Mouse (Mus musculus) retina, adult 2 months (tissue): ENCODE measurements at regions not wholly inside any gene's neighbourhood (a gene's known extent, or its start where the extent isn't known, plus 50 kb on each side); places are given as distances from the start of the nearest gene placed in this dataset.

Source experiments
- DNase-seq: peaks from one replicate; pipeline ENCODE4 v3.0.0-alpha.2; 2012; ENCODE audit warnings: low read depth, low spot score

DNA sequence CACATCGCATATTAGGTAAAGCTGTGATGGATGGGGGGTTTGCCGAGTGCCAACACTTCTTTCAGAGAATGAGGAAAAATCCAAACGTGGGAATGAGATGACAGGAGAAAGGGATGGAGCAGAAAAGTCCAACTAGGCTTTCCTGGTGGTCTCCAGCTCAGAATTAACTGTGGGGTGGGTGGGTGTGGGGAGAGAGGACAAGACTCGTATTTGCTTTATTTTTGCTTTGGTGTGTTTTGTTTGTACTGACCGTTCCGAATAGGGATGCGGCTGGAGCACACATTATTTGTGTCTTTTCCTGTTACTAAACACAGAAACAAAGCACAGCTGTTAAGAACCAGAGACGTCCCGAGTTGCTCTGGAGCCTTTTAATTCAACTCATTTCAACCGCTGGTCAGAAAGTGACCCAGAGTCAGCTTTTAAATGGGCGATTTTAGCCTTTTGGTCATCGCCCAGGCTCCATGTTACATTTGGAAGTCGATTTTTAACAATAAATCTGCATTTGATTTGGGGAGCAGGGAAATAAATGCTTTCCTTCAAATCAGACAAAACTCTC is 136.7 kb downstream of the Gm10295 start:
- no peak for DNase-seq

DNA sequence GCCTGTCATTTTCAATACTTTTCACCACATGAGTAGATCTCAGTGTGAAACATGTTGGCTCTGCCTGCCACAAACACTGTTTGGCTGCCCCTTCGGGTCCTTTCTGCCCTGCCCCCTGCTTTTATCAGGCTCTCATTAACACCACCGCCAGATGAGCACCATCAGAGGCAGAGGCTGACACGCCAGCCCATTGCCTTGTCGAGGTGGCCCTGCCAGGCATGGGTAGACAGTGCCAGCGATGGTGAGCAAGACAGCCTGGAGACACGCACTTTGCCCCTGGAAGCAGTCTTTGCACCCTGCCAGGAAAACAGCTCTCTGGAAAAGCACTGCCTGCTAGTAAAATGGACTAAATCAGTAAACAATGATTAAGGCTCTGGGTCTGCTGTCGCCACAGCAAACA is 158.2 kb downstream of the Gm10295 start:
- DNase-seq = no peak

DNA sequence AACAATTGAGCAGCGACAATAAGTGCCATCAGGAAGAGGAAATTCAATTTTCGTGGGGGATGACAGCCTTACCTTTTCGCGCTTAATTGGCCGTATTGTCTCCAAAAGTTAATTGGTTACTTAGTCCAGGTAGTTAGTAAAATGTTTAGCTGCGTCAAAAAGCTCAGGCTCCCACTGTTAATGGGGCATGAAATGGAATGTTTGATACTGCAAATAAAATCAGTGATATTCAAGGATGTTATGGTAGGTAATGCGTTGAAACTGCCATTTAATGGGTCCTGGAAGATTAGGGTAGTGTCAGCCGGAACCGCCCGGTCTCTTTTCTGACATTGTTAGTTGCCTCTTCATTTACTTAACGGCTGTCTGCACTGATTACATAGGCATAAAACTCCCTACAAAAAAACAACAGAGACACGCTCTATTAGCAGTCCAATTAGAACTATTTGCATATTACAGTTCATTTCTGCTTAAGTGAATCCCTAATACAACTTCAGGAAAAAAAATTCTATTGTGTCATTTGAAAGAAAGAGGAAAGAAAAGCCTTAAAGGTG is 161.0 kb downstream of the Gm10295 start:
- no peak for DNase-seq

DNA sequence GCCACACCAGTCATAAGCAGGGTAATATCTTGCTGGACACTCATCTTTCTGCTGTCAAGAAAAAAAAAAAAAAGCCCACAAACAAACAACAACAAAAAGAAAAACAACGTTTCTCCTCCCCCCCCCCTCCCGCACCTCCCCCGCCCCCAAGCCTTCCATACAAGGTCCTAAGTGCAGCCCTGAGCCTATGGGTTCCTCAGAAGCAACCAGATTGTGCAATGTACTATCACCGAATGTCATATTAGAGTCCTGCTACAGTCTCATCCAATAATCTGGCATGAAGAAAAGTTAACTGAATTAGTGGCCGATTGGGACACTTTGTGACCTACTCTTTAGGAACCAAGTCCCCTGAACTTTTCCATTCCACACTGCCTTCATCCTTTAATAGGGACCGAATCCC is 161.5 kb downstream of the Gm10295 start:
- DNase-seq = no peak

DNA sequence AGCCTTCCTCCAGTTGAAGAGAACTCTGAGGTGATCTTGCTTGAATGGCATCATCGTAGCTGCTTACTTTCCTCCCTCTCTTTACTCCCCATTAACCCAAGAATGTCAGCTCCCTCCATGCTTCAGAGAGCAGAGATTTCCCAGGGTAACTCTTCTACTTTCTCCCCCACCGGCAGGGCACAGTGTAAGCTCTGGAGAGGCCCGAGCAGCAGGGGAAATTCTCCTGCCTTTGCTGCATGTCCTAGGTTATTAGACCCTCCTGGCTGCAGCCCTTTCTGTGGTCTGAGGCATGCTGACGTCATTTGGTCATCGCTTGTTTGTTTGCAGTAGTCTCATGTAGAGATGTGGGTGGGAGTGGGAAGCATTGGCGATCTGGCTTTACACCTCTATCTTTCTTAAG is 163.2 kb downstream of the Gm10295 start:
- DNase-seq = no peak

DNA sequence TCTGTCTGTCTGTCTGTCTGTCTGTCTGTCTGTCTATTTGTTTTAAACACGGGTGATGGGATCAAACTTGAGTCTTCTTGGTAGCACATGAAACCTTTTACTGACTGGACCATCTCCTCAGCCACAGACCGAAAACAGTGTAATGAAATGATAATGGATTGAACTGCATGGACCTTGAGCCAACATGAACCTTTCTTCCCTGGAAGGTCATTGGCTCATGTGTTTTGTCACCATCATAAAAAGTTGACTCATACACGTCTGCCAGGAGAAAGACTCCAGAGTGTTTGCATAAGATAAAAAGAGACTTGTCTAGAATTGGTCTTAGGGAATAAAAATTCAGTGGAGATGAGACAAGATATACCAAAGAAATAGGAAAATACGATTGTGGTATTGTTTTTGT is 176.4 kb downstream of the Gm10295 start:
- no peak for DNase-seq

DNA sequence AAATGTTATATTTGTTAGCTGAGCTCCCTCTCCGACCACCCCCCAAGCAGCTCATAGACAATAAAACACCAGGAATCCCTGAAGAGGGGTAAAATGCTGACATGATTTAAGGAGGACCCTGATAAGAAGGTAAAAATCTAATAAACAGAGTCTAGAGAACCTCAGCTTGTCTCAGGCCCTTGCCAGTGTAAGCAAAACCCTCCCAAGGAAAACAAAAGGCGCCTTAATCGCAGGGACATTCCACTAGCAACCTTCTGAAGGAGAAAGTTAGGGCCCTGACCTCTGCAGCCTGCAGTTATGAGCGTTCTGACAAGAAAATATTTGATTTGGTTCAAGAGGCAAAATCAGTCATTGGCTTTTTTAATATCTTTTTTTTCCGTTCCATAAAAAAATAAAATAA is 212.2 kb downstream of the Gm10295 start:
- DNase-seq = no peak

DNA sequence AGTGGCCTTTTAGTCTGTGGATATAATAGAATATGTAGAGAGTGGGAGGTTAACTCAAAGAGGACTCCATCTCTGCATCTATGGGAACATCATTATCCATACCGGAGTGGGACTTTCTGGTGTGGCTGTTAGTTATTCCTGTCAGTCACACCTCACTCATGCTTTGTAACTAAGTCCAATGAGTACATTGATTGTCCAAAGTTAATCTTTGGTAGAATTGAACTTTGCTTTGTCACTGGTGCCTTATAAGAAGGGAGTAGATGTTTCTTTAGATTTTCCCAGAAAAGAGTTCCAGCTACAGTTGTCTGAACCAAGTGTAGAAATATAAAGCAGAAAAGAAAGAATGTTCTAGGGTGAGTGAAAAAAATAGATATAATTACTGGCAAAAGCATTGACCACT is 221.3 kb downstream of the Gm10295 start:
- no peak for DNase-seq

DNA sequence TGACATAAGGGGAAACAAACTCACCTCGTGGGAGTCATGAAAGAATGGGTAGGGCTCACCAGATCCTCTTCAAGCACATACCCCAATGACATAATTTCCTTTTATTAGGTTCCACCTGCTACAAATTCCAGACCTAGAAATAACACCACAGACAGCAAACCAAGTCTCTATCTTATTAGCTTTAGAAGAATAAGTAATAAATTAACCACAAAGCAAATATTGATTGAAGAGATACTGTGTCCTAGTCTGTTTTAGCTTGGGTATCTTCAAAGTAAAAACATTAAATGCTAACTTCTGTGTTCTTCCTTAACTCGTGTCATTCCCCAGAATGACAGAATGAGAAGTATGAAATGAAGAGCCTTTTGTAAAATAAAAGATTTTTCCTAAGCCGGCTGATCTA is 222.4 kb downstream of the Gm10295 start:
- DNase-seq = no peak

DNA sequence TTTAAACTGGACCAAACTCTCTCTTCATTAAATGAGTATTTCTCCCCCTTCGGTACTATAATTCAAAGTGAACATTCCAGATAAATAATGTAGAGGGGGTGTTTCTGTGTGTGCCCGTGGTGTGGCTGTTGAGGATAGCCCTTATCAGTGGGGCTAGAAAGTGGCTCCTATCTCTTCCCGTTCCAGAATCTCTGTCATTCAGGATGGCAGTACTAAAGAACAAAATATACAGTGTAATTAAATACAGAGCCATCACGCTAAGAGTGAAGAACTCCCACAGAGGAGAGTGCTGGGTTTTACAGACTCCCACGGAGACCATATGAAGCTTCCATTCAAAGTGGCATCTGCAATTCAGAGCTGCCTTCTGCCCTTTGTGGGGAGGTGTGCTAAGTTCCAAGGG is 229.8 kb downstream of the Gm10295 start:
- no peak for DNase-seq

DNA sequence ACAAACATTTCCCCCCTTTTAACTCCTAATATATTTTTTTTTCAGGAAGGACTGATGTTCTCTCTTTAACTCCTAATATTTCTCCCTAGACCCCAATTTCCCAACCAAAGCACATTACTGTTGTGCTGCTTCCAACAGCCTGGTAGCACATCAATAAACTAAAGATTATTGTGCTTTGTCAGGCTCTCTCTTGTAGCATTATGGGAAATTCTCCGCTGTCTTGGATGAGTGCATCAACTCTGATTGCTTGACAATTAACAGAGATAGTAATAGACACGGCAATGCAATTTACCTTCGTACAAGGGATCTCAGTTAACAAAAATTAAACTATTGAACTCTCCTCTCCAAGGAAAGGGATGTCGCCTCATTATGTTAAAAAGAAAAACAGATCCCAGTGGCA is 230.3 kb downstream of the Gm10295 start:
- DNase-seq = no peak

DNA sequence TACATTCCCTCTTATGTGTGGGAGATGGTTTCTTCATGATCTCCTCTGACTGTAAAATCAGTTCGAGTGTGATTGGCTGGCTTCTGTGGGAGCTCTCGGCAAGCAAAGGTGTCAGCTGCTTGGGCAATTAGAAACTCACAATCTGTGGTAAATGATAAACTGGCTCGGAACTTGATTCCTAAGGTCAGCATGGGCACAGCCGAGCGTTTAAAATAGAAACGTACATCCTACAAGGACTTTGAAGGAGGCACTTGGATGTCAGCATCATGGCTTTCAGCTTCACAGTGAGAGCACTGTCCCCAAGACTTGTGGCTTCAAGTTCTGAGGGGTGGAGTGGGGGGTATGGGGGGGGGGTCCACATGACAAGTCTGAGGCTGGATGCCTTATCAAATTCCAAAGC is 231.3 kb downstream of the Gm10295 start:
- DNase-seq = no peak

DNA sequence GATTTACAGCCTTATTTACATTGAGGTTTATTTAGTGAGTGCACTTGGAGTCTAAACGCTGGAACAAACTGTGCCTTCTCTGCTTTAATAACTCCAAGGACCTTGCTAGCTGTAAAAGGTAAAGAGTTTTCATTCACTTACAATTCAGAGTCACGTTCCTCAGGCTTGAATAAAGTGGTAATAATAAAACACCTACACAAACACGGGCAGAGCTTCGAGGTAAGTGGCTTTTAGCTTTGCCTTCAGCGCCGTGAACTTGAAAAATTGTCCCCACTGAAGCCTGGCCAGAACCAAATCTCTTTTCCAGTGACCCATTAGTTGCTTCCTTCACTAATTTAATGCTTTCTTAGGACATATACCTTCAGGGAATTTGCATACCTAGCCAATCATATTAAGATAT is 244.2 kb downstream of the Gm10295 start:
- no peak for DNase-seq

DNA sequence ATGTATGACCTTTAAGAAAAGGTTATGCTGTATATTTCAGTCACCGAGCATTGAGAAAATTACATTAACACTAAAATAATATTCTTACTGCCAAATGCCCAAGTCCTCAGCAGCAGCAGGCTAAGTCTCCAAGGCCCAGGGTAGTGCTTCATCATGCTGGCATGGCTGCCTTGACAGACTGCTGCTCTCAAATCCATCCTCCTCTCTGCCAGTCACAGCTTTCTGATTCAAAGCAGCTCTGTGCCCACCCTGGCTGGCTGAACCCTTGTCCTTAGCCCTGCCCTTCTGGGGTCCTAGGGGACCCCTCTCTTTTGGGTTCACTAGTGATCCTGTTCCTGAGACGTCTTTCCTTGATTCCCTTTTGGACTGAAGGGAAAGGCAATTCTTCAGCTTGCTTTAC is 251.0 kb downstream of the Gm10295 start:
- DNase-seq = no peak

DNA sequence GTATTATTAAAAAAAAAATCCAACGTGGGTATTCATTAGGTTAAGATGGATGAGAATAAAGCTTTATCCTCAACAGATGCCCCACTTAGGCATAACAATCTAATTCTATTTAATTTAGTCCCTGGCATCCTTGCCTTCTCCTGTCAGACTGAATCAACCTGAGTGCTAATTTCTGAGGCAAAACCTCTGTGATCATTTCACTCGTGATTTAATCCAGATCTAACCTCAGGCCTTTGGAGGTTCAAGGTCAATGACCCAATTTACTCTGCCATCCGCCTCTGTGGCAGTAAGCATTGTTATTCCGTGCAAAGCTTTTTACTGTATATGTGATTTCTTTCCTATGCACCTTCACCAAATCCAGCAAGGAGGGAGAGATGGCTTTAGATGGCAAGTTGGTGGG is 253.0 kb downstream of the Gm10295 start:
- DNase-seq = peak; percentile 13

DNA sequence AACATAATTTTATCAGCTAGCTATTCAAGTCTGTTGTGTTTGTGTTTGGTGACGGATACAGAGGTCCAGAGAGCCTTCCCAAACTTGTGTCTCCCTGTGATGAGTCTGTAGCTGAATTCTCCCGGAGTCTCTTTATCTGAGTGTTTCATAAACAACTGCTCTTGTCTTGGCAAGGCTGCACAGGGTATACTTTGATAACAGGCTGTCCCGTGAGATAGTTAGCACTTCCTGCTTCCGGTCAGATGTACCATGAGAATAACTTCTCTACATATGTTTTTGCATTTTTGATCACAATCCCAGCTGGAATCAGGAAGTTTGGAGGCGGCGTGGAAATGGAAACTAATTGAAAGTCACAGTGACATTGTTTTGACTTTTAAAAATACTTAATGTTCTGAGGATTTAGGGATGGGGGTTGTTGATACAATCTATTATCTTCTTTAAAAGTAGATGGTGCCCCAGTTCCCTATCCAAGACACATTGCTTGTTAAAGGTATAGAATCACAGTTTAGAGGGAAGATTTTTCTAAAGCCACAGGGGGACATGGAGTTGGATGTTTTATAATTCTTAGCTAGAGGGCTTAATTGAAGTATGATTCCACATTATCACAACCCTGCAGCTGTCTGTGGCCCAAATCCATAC is 257.9 kb downstream of the Gm10295 start:
- no peak for DNase-seq

DNA sequence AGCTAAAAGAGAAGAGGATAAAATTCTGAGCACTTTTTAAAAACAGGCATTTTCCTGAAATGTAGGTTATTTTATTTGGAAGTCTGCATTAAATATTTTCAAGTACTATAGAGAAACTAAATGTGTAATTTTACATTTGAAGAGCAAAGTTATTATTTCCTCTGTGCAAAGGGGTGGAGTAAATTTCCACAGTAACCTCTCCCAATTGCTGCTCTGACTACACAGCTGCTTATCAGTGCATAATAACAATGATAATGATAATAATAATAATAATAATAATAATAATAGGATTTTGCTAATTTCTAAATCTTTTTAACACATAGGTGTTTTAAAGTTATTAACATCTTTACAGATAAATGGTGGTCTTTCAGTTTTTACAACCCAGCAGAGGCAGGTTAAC is 258.5 kb downstream of the Gm10295 start:
- no peak for DNase-seq

DNA sequence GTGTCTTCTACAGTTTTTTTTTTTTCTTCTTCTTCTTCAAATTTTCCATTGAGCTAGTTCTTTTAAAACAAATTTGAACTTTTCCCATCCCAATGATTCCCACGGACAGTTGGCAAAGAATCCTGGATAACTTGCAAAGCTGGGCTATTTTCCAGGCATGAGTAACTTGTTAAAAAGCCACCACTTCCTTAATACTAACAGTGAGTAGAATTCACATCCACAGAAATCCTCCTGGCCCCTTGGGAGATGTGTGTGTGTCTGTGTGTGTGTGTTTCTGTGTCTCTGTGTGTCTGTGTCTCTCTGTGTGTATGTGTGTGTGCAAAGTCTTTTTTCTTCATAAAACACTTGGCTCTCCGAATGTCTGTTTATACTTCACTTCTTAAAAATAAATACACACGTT is 259.0 kb downstream of the Gm10295 start:
- no peak for DNase-seq

DNA sequence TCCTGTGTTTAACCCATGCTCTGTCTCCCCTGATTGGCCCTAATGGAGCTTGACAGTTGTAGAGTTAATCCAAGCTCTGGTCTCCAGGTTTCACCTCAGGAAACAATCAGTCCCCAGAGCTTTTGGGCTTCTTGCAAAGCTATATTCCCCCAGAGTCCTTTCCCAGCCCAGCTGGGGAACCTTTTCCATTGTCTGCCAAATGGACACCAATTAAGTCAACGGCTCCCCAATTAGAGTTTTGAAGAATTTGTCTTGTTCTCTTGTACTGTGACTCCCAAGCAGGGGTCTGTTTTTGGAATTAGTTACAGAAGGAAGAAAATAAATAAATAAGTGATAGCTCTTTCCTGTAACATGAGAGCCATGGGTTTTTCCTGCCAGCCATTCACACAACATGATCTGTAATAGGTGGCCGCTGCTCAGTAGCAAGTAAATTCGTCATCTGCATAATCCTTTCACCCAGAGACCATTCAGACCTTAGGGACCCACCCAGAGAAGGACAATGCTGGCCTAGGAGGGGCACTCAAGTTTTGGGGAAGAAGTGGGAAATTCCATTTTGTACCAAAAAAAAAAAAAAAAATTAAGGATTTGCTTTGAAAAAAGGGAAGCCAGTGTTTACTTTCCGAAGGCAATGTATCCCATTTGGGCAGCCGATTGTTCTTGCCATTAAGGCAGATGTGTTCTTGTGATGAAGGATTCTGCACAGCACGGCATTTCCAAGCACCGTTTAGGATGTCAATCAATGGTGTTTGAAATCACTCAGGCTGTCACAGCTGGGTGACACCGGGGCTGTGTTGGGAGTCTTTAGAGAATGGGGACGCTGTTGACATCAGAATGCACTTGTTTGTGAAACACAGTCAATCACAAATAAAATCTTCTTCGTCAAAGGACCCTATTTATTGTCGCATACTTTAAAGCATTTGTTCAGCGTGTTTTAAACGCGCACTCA is 286.6 kb downstream of the Gm10295 start:
- DNase-seq = no peak

DNA sequence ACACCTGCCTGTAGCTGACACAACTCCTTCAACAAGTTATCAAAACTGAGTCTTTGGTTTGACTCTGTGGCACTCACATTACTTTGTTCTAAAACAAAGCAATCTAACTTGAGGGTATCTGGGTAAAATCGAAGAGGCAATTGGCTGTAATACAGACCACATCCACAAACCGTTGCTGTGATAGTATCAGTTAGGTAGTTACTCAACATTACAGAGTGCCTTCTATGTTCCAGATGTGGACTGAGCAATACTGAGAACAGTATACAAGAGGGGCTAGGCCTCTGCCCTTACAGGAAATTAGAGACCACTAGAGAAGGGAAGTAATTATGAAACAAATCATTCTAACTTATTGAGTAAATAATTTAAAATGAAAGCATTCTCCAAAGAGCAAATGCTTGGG is 300.5 kb downstream of the Gm10295 start:
- DNase-seq = no peak

DNA sequence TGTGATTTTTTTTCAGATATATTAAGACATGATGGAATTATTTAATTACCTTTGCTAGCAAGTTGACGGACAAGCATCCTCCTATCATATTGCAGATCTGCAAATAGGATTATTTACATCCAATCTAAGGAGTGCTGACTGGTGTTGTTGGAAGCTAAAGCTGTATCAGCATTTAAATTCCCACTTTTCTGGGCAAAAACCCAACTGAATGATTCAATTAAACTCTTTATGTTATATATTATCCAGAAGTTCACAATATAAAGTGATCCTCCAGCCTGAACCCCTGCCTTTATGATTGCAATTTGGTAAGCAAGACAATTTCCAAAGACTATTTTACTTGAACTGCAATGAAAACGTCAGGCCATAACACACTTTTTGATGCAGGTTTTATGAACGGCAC is 304.1 kb downstream of the Gm10295 start:
- no peak for DNase-seq

DNA sequence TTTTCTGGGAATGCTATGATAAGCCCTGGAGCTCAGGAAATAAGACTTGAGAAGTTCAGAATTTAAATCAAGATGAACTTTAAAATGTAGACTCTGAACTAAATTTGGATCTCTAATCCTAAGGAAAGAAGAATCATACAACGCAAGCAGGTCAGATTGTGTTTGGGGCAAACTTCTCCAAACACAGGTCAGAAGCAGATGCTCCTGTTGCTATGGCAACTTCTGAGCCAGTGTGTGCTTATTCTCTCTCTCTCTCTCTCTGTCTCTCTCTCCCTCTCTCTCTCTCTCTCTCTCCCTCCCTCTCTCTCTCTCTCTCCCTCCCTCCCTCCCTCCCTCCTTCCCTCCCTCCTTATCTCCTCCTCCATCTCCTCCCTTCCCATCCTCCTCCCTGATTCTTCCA is 304.7 kb downstream of the Gm10295 start:
- no peak for DNase-seq

DNA sequence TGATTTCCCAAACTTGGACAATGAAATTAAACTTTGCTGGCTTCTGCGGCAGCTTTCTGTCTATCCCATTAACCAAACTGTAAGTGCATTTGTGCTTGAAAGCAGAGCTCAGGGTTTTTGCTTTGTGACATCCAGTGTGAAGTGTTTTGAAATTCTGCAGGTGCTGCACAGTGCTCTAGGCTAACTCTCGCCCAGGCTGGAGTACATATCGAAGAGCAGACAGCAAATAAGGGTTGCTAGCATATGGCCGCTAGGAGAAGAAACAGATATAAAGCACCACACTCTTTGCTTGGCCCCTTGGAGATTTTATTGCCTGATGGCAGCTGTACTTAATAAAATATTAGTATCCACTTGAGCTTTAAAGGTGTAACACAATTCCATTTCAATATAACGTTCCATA is 307.5 kb downstream of the Gm10295 start:
- DNase-seq = no peak
